Mouse (Mus musculus): ENCODE measurements around the gene Abcg8.

GRCm38 (mm10) chr17:84637971-84638370, 38.1 kb upstream of the Abcg8 start:
- no peak for TF ChIP-seq MAFK (IDR thresholded peaks at IDR 0.05; ENCODE audit: insufficient replicate concordance, low read length)
- no peak for TF ChIP-seq JUN (IDR thresholded peaks at IDR 0.05; ENCODE audit: insufficient read depth, low read depth, low read length)
- no peak for TF ChIP-seq CTCF (conservative IDR thresholded peaks at IDR 0.05 in 1 of 2, IDR thresholded peaks at IDR 0.05 in 1 of 2; ENCODE audit: low read depth in 2 of 2, low read length in 2 of 2)
- no peak for TF ChIP-seq KAT2A (IDR thresholded peaks at IDR 0.05; ENCODE audit: insufficient replicate concordance, low read length)
- no peak for TF ChIP-seq USF2 (conservative IDR thresholded peaks at IDR 0.05; ENCODE audit: low read depth, low read length)
- no peak for TF ChIP-seq ZNF384 (IDR thresholded peaks at IDR 0.05; ENCODE audit: low read depth, low read length)
- TF ChIP-seq GABPA (IDR thresholded peaks at IDR 0.05; ENCODE audit: insufficient replicate concordance, low read depth, low read length) = no peak
- no peak for TF ChIP-seq EP300 (IDR thresholded peaks at IDR 0.05; ENCODE audit: low read length)
- TF ChIP-seq POLR2A (IDR thresholded peaks at IDR 0.05; ENCODE audit: low read depth, low read length) = no peak
- no peak for TF ChIP-seq MYC (IDR thresholded peaks at IDR 0.05; ENCODE audit: low read depth, low read length)
- no peak for TF ChIP-seq MXI1 (IDR thresholded peaks at IDR 0.05; ENCODE audit: low read depth, low read length)
- TF ChIP-seq TBP (conservative IDR thresholded peaks at IDR 0.05; ENCODE audit: low read depth, low read length) = no peak
- no peak for TF ChIP-seq JUND (conservative IDR thresholded peaks at IDR 0.05; ENCODE audit: low read depth, low read length)
